ENCODE assay signal across 11 mouse cellular contexts in genomic region chr7:102516261-102517050, GRCm38 (mm10). TPM values are rescaled to one million over a fixed set of nuclear protein-coding genes. Genes with fewer than 3 reads are reported as not detected.
A peak's percentile ranks its signal among the peaks of the same experiment; 100 is the strongest.
DNase-seq lines count a peak whose midpoint lies in the region; ATAC-seq and TF ChIP-seq lines count a peak whose summit lies in the region.
"Had no signal": no experiment of that assay in that cellular context is flagged by ENCODE, and none has a peak within 500 bp of the region (broad histone marks: within the 10 kb centered on the region; RNA-seq: fewer than 3 reads in every experiment).

No protein-coding gene starts in this region.

- no peak overlapping the region for H3K9ac ChIP-seq in hindbrain, embryonic 15.5 days
- no peak overlapping the region for H3K9ac ChIP-seq in hindbrain, embryonic 11.5 days (ENCODE audit: low read depth, low read length)
- H3K9ac ChIP-seq in CH12.LX (ENCODE audit: insufficient read depth, low read depth) = no peak overlapping the region

- no peak overlapping the region for H3K4me3 ChIP-seq in hindbrain, embryonic 15.5 days
- no peak overlapping the region for H3K4me3 ChIP-seq in hindbrain, embryonic 11.5 days (ENCODE audit: low read depth, low read length)
- no peak overlapping the region for H3K4me3 ChIP-seq in CH12.LX (replicated peaks in 1 of 3; ENCODE audit: low read depth in 2 of 3, low read length in 2 of 3, poor library complexity in 1 of 3)
- H3K4me3 ChIP-seq: megakaryocyte, embryonic 14.5 days had no signal

- no peaks in the 10 kb centered on the region for H3K36me3 ChIP-seq in hindbrain, embryonic 15.5 days
- no peaks in the 10 kb centered on the region for H3K36me3 ChIP-seq in hindbrain, embryonic 11.5 days (ENCODE audit: control insufficient read depth, insufficient read depth, low read length)
- no peaks in the 10 kb centered on the region for H3K36me3 ChIP-seq in CH12.LX (replicated peaks in 1 of 2; ENCODE audit: control insufficient read depth in 1 of 2, insufficient read depth in 1 of 2, low read length in 1 of 2)

- WGBS in hindbrain, embryonic 15.5 days = 54% methylated on average over 10 of the region's 10 CpGs
- WGBS in hindbrain, embryonic 11.5 days = 83% methylated on average over 10 of the region's 10 CpGs

- in situ Hi-C loops in CH12.LX (cut with MboI; ENCODE audit: low pct_ligation_motif_present, low pct_unique_long_range_greater_than_20kb, low sequenced_read_pairs) = loop anchor here (25.0 kb wide), 1 partner anchor 246 kb away; the partner anchor contains the start of genes Olfr560, Olfr561 and Olfr78

- no peak for TF ChIP-seq RAD21 in CH12.LX (IDR thresholded peaks at IDR 0.05; ENCODE audit: low read depth, low read length)

- no peaks in the 10 kb centered on the region for H3K79me2 ChIP-seq in CH12.LX (replicated peaks; ENCODE audit: control insufficient read depth, extremely low read depth, insufficient read depth, poor library complexity, severe bottlenecking)

- TF ChIP-seq CTCF in CH12.LX (conservative IDR thresholded peaks at IDR 0.05 in 1 of 2, IDR thresholded peaks at IDR 0.05 in 1 of 2; ENCODE audit: low read depth in 2 of 2, low read length in 2 of 2) = no peak

- 0 out of 2 replicates have a peak, but pooled peaks have one; percentile 24 for ATAC-seq in hindbrain, embryonic 15.5 days (ENCODE audit: low FRiP score, low read depth)
- ATAC-seq in hindbrain, embryonic 11.5 days (ENCODE audit: low FRiP score) = no peak

- H3K27me3 ChIP-seq in hindbrain, embryonic 15.5 days = peaks cover 7% of the 10 kb centered on the region; the same call in 1 of the 2 replicates
- 0 out of 2 replicates have a peak, but pooled peaks cover 4% of the 10 kb centered on the region for H3K27me3 ChIP-seq in hindbrain, embryonic 11.5 days (ENCODE audit: control insufficient read depth, insufficient read depth, low read length)
- H3K27me3 ChIP-seq in CH12.LX (replicated peaks) = peaks cover 2% of the 10 kb centered on the region

- H3K4me1 ChIP-seq in hindbrain, embryonic 15.5 days (replicated peaks) = peaks cover 18% of the 10 kb centered on the region
- H3K4me1 ChIP-seq in hindbrain, embryonic 11.5 days (replicated peaks; ENCODE audit: control insufficient read depth, insufficient read depth, low read length) = no peaks in the 10 kb centered on the region
- peaks cover 5 to 24% of the 10 kb centered on the region in 2 experiments for H3K4me1 ChIP-seq in CH12.LX (ENCODE audit: control insufficient read depth in 1 of 2, insufficient read depth in 2 of 2)

- TF ChIP-seq POLR2A in CH12.LX (IDR thresholded peaks at IDR 0.05; ENCODE audit: low read depth, low read length) = no peak

- TF ChIP-seq EP300 in CH12.LX (IDR thresholded peaks at IDR 0.05; ENCODE audit: low read length) = no peak

- H3K9me3 ChIP-seq in hindbrain, embryonic 15.5 days = no peaks in the 10 kb centered on the region
- no peaks in the 10 kb centered on the region for H3K9me3 ChIP-seq in hindbrain, embryonic 11.5 days (ENCODE audit: control insufficient read depth, low read length)
- no peaks in the 10 kb centered on the region for H3K9me3 ChIP-seq in CH12.LX (replicated peaks; ENCODE audit: low read length)
- H3K9me3 ChIP-seq: megakaryocyte, embryonic 14.5 days had no signal

- dilution Hi-C loops in CH12.LX (cut with MboI; ENCODE audit: extremely low pct_ligation_motif_present, extremely low pct_unique_long_range_greater_than_20kb, low sequenced_read_pairs) = no loop called here

- H3K4me2 ChIP-seq in hindbrain, embryonic 15.5 days = no peak overlapping the region
- no peak overlapping the region for H3K4me2 ChIP-seq in hindbrain, embryonic 11.5 days (replicated peaks; ENCODE audit: low read depth, low read length)
- H3K4me2 ChIP-seq in CH12.LX (ENCODE audit: insufficient read depth, low read depth, poor library complexity, severe bottlenecking) = no peak overlapping the region

- no peak for DNase-seq in hindbrain, embryonic 11.5 days (ENCODE audit: low spot score)
- no peak for DNase-seq in CH12.LX (ENCODE audit: extremely low read depth)
- peak; percentile 10 for DNase-seq in adrenal gland, adult 8-10 months
- DNase-seq in lung, adult 18-20 months = peak; percentile 9 to 11
- DNase-seq in embryo, embryonic 10.5 days (ENCODE audit: low spot score) = no peak
- no peak for DNase-seq in urinary bladder, postnatal 25 days (ENCODE audit: low spot score)

- H3K27ac ChIP-seq in hindbrain, embryonic 15.5 days (replicated peaks) = 0 out of 2 replicates have a peak overlapping the region, but pooled peaks have one; percentile 25
- no peak overlapping the region for H3K27ac ChIP-seq in hindbrain, embryonic 11.5 days (ENCODE audit: low read depth, low read length)
- no peak overlapping the region for H3K27ac ChIP-seq in CH12.LX (ENCODE audit: insufficient read depth, low read depth)

TF ChIP-seq in CH12.LX, 34 proteins besides CTCF, POLR2A, EP300 and RAD21:
- TF ChIP-seq POLR2AphosphoS2 (IDR thresholded peaks at IDR 0.05; ENCODE audit: low read depth, low read length) (no peak), MXI1 (IDR thresholded peaks at IDR 0.05; ENCODE audit: low read depth, low read length) (no peak), BHLHE40 (IDR thresholded peaks at IDR 0.05; ENCODE audit: low read depth, low read length) (0 out of 2 replicates have a peak, but pooled peaks have one; percentile 7), TCF12 (IDR thresholded peaks at IDR 0.05; ENCODE audit: low read depth, low read length) (0 out of 2 replicates have a peak, but pooled peaks have one; percentile 10)

RNA-seq across cellular contexts. Expression of gene Olfr545, which starts 17.1 kb away (rescaled TPM):
- polyA plus RNA-seq in hindbrain, embryonic 15.5 days (2015; fragmentation: Nextera tagmentation; extraction: Ambion mirVana) = 0.13 and 0.25 TPM in 2 replicates
- polyA plus RNA-seq in hindbrain, embryonic 11.5 days (2014; fragmentation: Nextera tagmentation; extraction: Ambion mirVana) = not detected in 2 replicates
- total RNA-seq in CH12.LX (2012; rRNA removed) (not detected in 2 replicates), CH12.LX (2014; rRNA removed) (not detected in 2 replicates)
- polyA plus RNA-seq in CH12.LX (2012; ENCODE audit: insufficient read length, low read depth) = not detected in 2 replicates
- total RNA-seq in adrenal gland, adult 8-10 months (2022) = not detected
- total RNA-seq: layer of hippocampus, postnatal 10 days; neutrophil, adult 5-6 weeks had no signal
- polyA plus RNA-seq: gonadal fat pad, adult 2 months had no signal

RNA-seq across cellular contexts. Expression of gene Olfr547, which starts 18.1 kb away (rescaled TPM):
- polyA plus RNA-seq in hindbrain, embryonic 15.5 days (2015; fragmentation: Nextera tagmentation; extraction: Ambion mirVana) = not detected in 2 replicates
- polyA plus RNA-seq in hindbrain, embryonic 11.5 days (2014; fragmentation: Nextera tagmentation; extraction: Ambion mirVana) = not detected in 2 replicates
- not detected in 2 replicates for total RNA-seq in CH12.LX (2012; rRNA removed)
- not detected in 2 replicates for total RNA-seq in CH12.LX (2014; rRNA removed)
- not detected in 2 replicates for polyA plus RNA-seq in CH12.LX (2012; ENCODE audit: insufficient read length, low read depth)
- not detected for total RNA-seq in adrenal gland, adult 8-10 months (2022)
- total RNA-seq: layer of hippocampus, postnatal 10 days; neutrophil, adult 5-6 weeks had no signal
- polyA plus RNA-seq: gonadal fat pad, adult 2 months had no signal

RNA-seq across cellular contexts. Expression of gene Olfr548-ps1, which starts 24.2 kb away (rescaled TPM):
- not detected in 2 replicates for polyA plus RNA-seq in hindbrain, embryonic 15.5 days (2015; fragmentation: Nextera tagmentation; extraction: Ambion mirVana)
- polyA plus RNA-seq in hindbrain, embryonic 11.5 days (2014; fragmentation: Nextera tagmentation; extraction: Ambion mirVana) = not detected in 2 replicates
- total RNA-seq in CH12.LX (2012; rRNA removed) (not detected in 2 replicates), CH12.LX (2014; rRNA removed) (not detected in 2 replicates)
- polyA plus RNA-seq in CH12.LX (2012; ENCODE audit: insufficient read length, low read depth) = not detected in 2 replicates
- not detected for total RNA-seq in adrenal gland, adult 8-10 months (2022)
- total RNA-seq: layer of hippocampus, postnatal 10 days; neutrophil, adult 5-6 weeks had no signal
- polyA plus RNA-seq: gonadal fat pad, adult 2 months had no signal

RNA-seq across cellular contexts. Expression of gene Olfr544, which starts 28.3 kb away (rescaled TPM):
- polyA plus RNA-seq in hindbrain, embryonic 15.5 days (2015; fragmentation: Nextera tagmentation; extraction: Ambion mirVana) = 0.16 and 0.18 TPM in 2 replicates
- 0.08 and 0.23 TPM in 2 replicates for polyA plus RNA-seq in hindbrain, embryonic 11.5 days (2014; fragmentation: Nextera tagmentation; extraction: Ambion mirVana)
- total RNA-seq in CH12.LX (2012; rRNA removed) (not detected in 2 replicates), CH12.LX (2014; rRNA removed) (not detected in 2 replicates)
- polyA plus RNA-seq in CH12.LX (2012; ENCODE audit: insufficient read length, low read depth) = 0.07 and 0.23 TPM in 2 replicates
- total RNA-seq in adrenal gland, adult 8-10 months (2022) = not detected
- total RNA-seq: layer of hippocampus, postnatal 10 days; neutrophil, adult 5-6 weeks had no signal
- polyA plus RNA-seq: gonadal fat pad, adult 2 months had no signal

RNA-seq across cellular contexts. Expression of gene Olfr549, which starts 33.2 kb away (rescaled TPM):
- polyA plus RNA-seq in hindbrain, embryonic 15.5 days (2015; fragmentation: Nextera tagmentation; extraction: Ambion mirVana) = not detected in 2 replicates
- polyA plus RNA-seq in hindbrain, embryonic 11.5 days (2014; fragmentation: Nextera tagmentation; extraction: Ambion mirVana) = not detected in 2 replicates
- total RNA-seq in CH12.LX (2012; rRNA removed) (not detected in 2 replicates), CH12.LX (2014; rRNA removed) (not detected in 2 replicates)
- polyA plus RNA-seq in CH12.LX (2012; ENCODE audit: insufficient read length, low read depth) = not detected in 2 replicates
- total RNA-seq in adrenal gland, adult 8-10 months (2022) = not detected
- total RNA-seq: layer of hippocampus, postnatal 10 days; neutrophil, adult 5-6 weeks had no signal
- polyA plus RNA-seq: gonadal fat pad, adult 2 months had no signal

Comparison
In these comparisons a context has a peak if more than half of its experiments do, and no peak if none do; other contexts are left out.
1. DNase-seq: peak in adrenal gland, adult 8-10 months (single experiment) and lung, adult 18-20 months (2 of 2); none in hindbrain, embryonic 11.5 days (single experiment), CH12.LX (single experiment), embryo, embryonic 10.5 days (single experiment) and urinary bladder, postnatal 25 days (single experiment).